Mouse (Mus musculus): ENCODE results near the gene Oas1h. TPM values are rescaled to one million over a fixed set of nuclear protein-coding genes. Genes with fewer than 3 reads are reported as not detected.
"Not testable (repeated sequence)": the region's sequence is repeated elsewhere in the genome, so short reads cannot be mapped to it uniquely, and the experiment has no call there.

The Oas1h gene
- polyA plus RNA-seq, 1 experiment from 2014 or later, result not detected

- 74% methylated on average over 2 of the region's 2 CpGs for WGBS
- H3K27me3 ChIP-seq (ENCODE audit: control insufficient read depth, insufficient read depth, low read length); H3K36me3 ChIP-seq (ENCODE audit: control insufficient read depth, insufficient read depth, low read length); H3K9ac ChIP-seq (ENCODE audit: low read depth, low read length); H3K9me3 ChIP-seq (ENCODE audit: control insufficient read depth, low read length); ATAC-seq (ENCODE audit: low FRiP score); H3K4me1 ChIP-seq (replicated peaks; ENCODE audit: control insufficient read depth, insufficient read depth, low read length); H3K4me2 ChIP-seq (replicated peaks; ENCODE audit: low read depth, low read length); H3K27ac ChIP-seq (ENCODE audit: low read depth, low read length); H3K4me3 ChIP-seq (ENCODE audit: low read depth, low read length); DNase-seq (ENCODE audit: low spot score): not testable (repeated sequence)
Measured at GRCm38 (mm10) chr5:120891566-120892242, 30.5 kb downstream of the Oas1h start.

GRCm38 (mm10) chr5:120892243-120892660 lies 31.0 kb downstream of the Oas1h start:
- no peak overlapping the region for H3K27ac ChIP-seq (ENCODE audit: low read depth, low read length)
- WGBS, result 46% methylated on average over 2 of the region's 2 CpGs
- no peak overlapping the region for H3K9ac ChIP-seq (ENCODE audit: low read depth, low read length)
- no peak overlapping the region for H3K4me2 ChIP-seq (replicated peaks; ENCODE audit: low read depth, low read length)
- DNase-seq (ENCODE audit: low spot score) (no peak), ATAC-seq (ENCODE audit: low FRiP score) (no peak)
- no peaks in the 10 kb centered on the region for H3K36me3 ChIP-seq (ENCODE audit: control insufficient read depth, insufficient read depth, low read length)
- no peaks in the 10 kb centered on the region for H3K27me3 ChIP-seq (ENCODE audit: control insufficient read depth, insufficient read depth, low read length)
- no peaks in the 10 kb centered on the region for H3K9me3 ChIP-seq (ENCODE audit: control insufficient read depth, low read length)
- H3K4me1 ChIP-seq (replicated peaks; ENCODE audit: control insufficient read depth, insufficient read depth, low read length), result no peaks in the 10 kb centered on the region
- no peak overlapping the region for H3K4me3 ChIP-seq (ENCODE audit: low read depth, low read length)

GRCm38 (mm10) chr5:120893866-120894265 lies 32.6 kb downstream of the Oas1h start:
- not testable (repeated sequence) for H3K36me3 ChIP-seq (ENCODE audit: control insufficient read depth, insufficient read depth, low read length); H3K27me3 ChIP-seq (ENCODE audit: control insufficient read depth, insufficient read depth, low read length); H3K4me3 ChIP-seq (ENCODE audit: low read depth, low read length); H3K4me1 ChIP-seq (replicated peaks; ENCODE audit: control insufficient read depth, insufficient read depth, low read length); H3K9ac ChIP-seq (ENCODE audit: low read depth, low read length); DNase-seq (ENCODE audit: low spot score); H3K27ac ChIP-seq (ENCODE audit: low read depth, low read length); ATAC-seq (ENCODE audit: low FRiP score); H3K9me3 ChIP-seq (ENCODE audit: control insufficient read depth, low read length); H3K4me2 ChIP-seq (replicated peaks; ENCODE audit: low read depth, low read length)
- 86% methylated on average over 4 of the region's 4 CpGs for WGBS

GRCm38 (mm10) chr5:120894692-120895091 lies 33.5 kb downstream of the Oas1h start:
- not testable (repeated sequence) for H3K27ac ChIP-seq (ENCODE audit: low read depth, low read length); H3K4me3 ChIP-seq (ENCODE audit: low read depth, low read length); H3K36me3 ChIP-seq (ENCODE audit: control insufficient read depth, insufficient read depth, low read length); H3K9ac ChIP-seq (ENCODE audit: low read depth, low read length); H3K4me2 ChIP-seq (replicated peaks; ENCODE audit: low read depth, low read length); H3K4me1 ChIP-seq (replicated peaks; ENCODE audit: control insufficient read depth, insufficient read depth, low read length); DNase-seq (ENCODE audit: low spot score); H3K9me3 ChIP-seq (ENCODE audit: control insufficient read depth, low read length); H3K27me3 ChIP-seq (ENCODE audit: control insufficient read depth, insufficient read depth, low read length); ATAC-seq (ENCODE audit: low FRiP score)
- 92% methylated on average over 2 of the region's 2 CpGs for WGBS

GRCm38 (mm10) chr5:120895231-120895900 lies 34.1 kb downstream of the Oas1h start:
- ATAC-seq (ENCODE audit: low FRiP score) (no peak), DNase-seq (ENCODE audit: low spot score) (no peak)
- no peaks in the 10 kb centered on the region for H3K9me3 ChIP-seq (ENCODE audit: control insufficient read depth, low read length)
- no peaks in the 10 kb centered on the region for H3K4me1 ChIP-seq (replicated peaks; ENCODE audit: control insufficient read depth, insufficient read depth, low read length)
- no peak overlapping the region for H3K27ac ChIP-seq (ENCODE audit: low read depth, low read length)
- H3K4me2 ChIP-seq (replicated peaks; ENCODE audit: low read depth, low read length), result no peak overlapping the region
- H3K36me3 ChIP-seq (ENCODE audit: control insufficient read depth, insufficient read depth, low read length), result no peaks in the 10 kb centered on the region
- H3K27me3 ChIP-seq (ENCODE audit: control insufficient read depth, insufficient read depth, low read length), result no peaks in the 10 kb centered on the region
- WGBS, result 82% methylated on average over 11 of the region's 11 CpGs
- H3K9ac ChIP-seq (ENCODE audit: low read depth, low read length), result no peak overlapping the region
- H3K4me3 ChIP-seq (ENCODE audit: low read depth, low read length), result no peak overlapping the region

- Histone ChIP-seq H3K9ac (ENCODE audit: low read depth, low read length) (no peak overlapping the region), H3K4me2 (replicated peaks; ENCODE audit: low read depth, low read length) (no peak overlapping the region), H3K27ac (ENCODE audit: low read depth, low read length) (no peak overlapping the region), H3K36me3 (ENCODE audit: control insufficient read depth, insufficient read depth, low read length) (no peaks in the 10 kb centered on the region), H3K27me3 (ENCODE audit: control insufficient read depth, insufficient read depth, low read length) (no peaks in the 10 kb centered on the region), H3K9me3 (ENCODE audit: control insufficient read depth, low read length) (no peaks in the 10 kb centered on the region), H3K4me1 (replicated peaks; ENCODE audit: control insufficient read depth, insufficient read depth, low read length) (no peaks in the 10 kb centered on the region), H3K4me3 (ENCODE audit: low read depth, low read length) (no peak overlapping the region)
- WGBS, result 90% methylated on average over 6 of the region's 6 CpGs
- ATAC-seq (ENCODE audit: low FRiP score) (no peak), DNase-seq (ENCODE audit: low spot score) (no peak)
Measured at GRCm38 (mm10) chr5:120898307-120898706, 37.1 kb downstream of the Oas1h start.

- H3K9ac ChIP-seq (ENCODE audit: low read depth, low read length), result no peak overlapping the region
- ATAC-seq (ENCODE audit: low FRiP score), result no peak
- H3K36me3 ChIP-seq (ENCODE audit: control insufficient read depth, insufficient read depth, low read length), result no peaks in the 10 kb centered on the region
- no peak overlapping the region for H3K27ac ChIP-seq (ENCODE audit: low read depth, low read length)
- no peaks in the 10 kb centered on the region for H3K4me1 ChIP-seq (replicated peaks; ENCODE audit: control insufficient read depth, insufficient read depth, low read length)
- no peaks in the 10 kb centered on the region for H3K27me3 ChIP-seq (ENCODE audit: control insufficient read depth, insufficient read depth, low read length)
- H3K9me3 ChIP-seq (ENCODE audit: control insufficient read depth, low read length), result no peaks in the 10 kb centered on the region
- no peak overlapping the region for H3K4me2 ChIP-seq (replicated peaks; ENCODE audit: low read depth, low read length)
- DNase-seq (ENCODE audit: low spot score), result no peak
- H3K4me3 ChIP-seq (ENCODE audit: low read depth, low read length), result no peak overlapping the region
Measured at GRCm38 (mm10) chr5:120898726-120899125, 37.5 kb downstream of the Oas1h start.

GRCm38 (mm10) chr5:120900666-120901065 lies 39.4 kb downstream of the Oas1h start:
- Histone ChIP-seq H3K27me3 (ENCODE audit: control insufficient read depth, insufficient read depth, low read length) (no peaks in the 10 kb centered on the region), H3K9me3 (ENCODE audit: control insufficient read depth, low read length) (no peaks in the 10 kb centered on the region), H3K4me1 (replicated peaks; ENCODE audit: control insufficient read depth, insufficient read depth, low read length) (no peaks in the 10 kb centered on the region), H3K9ac (ENCODE audit: low read depth, low read length) (no peak overlapping the region), H3K4me3 (ENCODE audit: low read depth, low read length) (no peak overlapping the region), H3K27ac (ENCODE audit: low read depth, low read length) (no peak overlapping the region), H3K4me2 (replicated peaks; ENCODE audit: low read depth, low read length) (no peak overlapping the region), H3K36me3 (ENCODE audit: control insufficient read depth, insufficient read depth, low read length) (no peaks in the 10 kb centered on the region)
- 71% methylated on average over 1 of the region's 1 CpGs for WGBS
- ATAC-seq (ENCODE audit: low FRiP score) (no peak), DNase-seq (ENCODE audit: low spot score) (no peak)

GRCm38 (mm10) chr5:120902056-120902455 lies 40.8 kb downstream of the Oas1h start:
- Histone ChIP-seq H3K4me3 (ENCODE audit: low read depth, low read length) (no peak overlapping the region), H3K4me2 (replicated peaks; ENCODE audit: low read depth, low read length) (no peak overlapping the region), H3K27ac (ENCODE audit: low read depth, low read length) (no peak overlapping the region), H3K4me1 (replicated peaks; ENCODE audit: control insufficient read depth, insufficient read depth, low read length) (no peaks in the 10 kb centered on the region), H3K27me3 (ENCODE audit: control insufficient read depth, insufficient read depth, low read length) (no peaks in the 10 kb centered on the region), H3K9me3 (ENCODE audit: control insufficient read depth, low read length) (no peaks in the 10 kb centered on the region), H3K36me3 (ENCODE audit: control insufficient read depth, insufficient read depth, low read length) (no peaks in the 10 kb centered on the region), H3K9ac (ENCODE audit: low read depth, low read length) (no peak overlapping the region)
- ATAC-seq (ENCODE audit: low FRiP score) (no peak), DNase-seq (ENCODE audit: low spot score) (no peak)
- WGBS, result 90% methylated on average over 5 of the region's 5 CpGs
